Mouse (Mus musculus) lung, postnatal 0 days (tissue): ENCODE results near the gene Celf2.

ENCODE experiments used
- CTCF ChIP-seq: IDR thresholded peaks from 2 replicates; pipeline ENCODE4 v1.5.1; 2016; ENCODE audit warnings: antibody characterized with exemption, mild to moderate bottlenecking
- EP300 ChIP-seq: IDR thresholded peaks from 2 replicates; pipeline ENCODE4 v1.6.1; 2016; ENCODE audit warnings: antibody characterized with exemption, mild to moderate bottlenecking, control low read depth

GRCm38 (mm10) chr2:6673418-6673817, 835.9 kb downstream of the Celf2 start:
- TF ChIP-seq CTCF, result no peak
- no peak for TF ChIP-seq EP300
